Mouse (Mus musculus) kidney, embryonic 16.5 days (tissue): ENCODE measurements around the gene Tmem102. TPM values are rescaled to one million over a fixed set of nuclear protein-coding genes. Genes with fewer than 3 reads are reported as not detected.

Experiments used
- ATAC-seq: fragments of 200-750 bp; cut with Nextera tagmentation; 2 replicates; pipeline ENCODE4 v1.8.0; 2017; ENCODE audit warnings: moderate TSS enrichment; ENCODE audit not compliant: low FRiP score, low TSS enrichment
- H3K27ac ChIP-seq: fragments of 300-500 bp; sonication (generic); 2 replicates; pipeline ENCODE4 v1.5.1; 2014; ENCODE audit warnings: low read length
- H3K27me3 ChIP-seq: fragments of 300-500 bp; sonication (generic); 2 replicates; pipeline ENCODE4 v1.6.1; 2014; ENCODE audit warnings: low read length, control low read depth, mixed read lengths; ENCODE audit not compliant: insufficient read depth
- H3K36me3 ChIP-seq: fragments of 300-500 bp; sonication (generic); 2 replicates; pipeline ENCODE4 v1.6.1; 2014; ENCODE audit warnings: low read length, control low read depth, mixed read lengths; ENCODE audit not compliant: insufficient read depth
- H3K4me1 ChIP-seq: fragments of 300-500 bp; sonication (generic); 2 replicates; pipeline ENCODE4 v1.6.1; 2014; ENCODE audit warnings: low read length, control low read depth, mixed read lengths; ENCODE audit not compliant: insufficient read depth
- H3K4me2 ChIP-seq: fragments of 300-500 bp; sonication (generic); replicated peaks from 2 replicates; pipeline ENCODE4 v1.6.1; 2014; ENCODE audit warnings: low read depth, low read length
- H3K4me3 ChIP-seq: fragments of 300-500 bp; sonication (generic); 2 replicates; pipeline ENCODE4 v1.5.1; 2014; ENCODE audit warnings: mild to moderate bottlenecking, low read length
- H3K9ac ChIP-seq: fragments of 300-500 bp; sonication (generic); replicated peaks from 2 replicates; pipeline ENCODE4 v1.6.1; 2014; ENCODE audit warnings: low read length
- H3K9me3 ChIP-seq: fragments of 300-500 bp; sonication (generic); 2 replicates; pipeline ENCODE4 v1.6.1; 2016; ENCODE audit warnings: low read length, control low read depth
- WGBS: fragments of 180-500 bp; shearing (Covaris S2); extraction: QIAGEN DNeasy Blood & Tissue Kit; methylation state at CpG from one replicate; pipeline ENCODE4 v1.1.7; 2014; 5-methylcytosine and 5-hydroxymethylcytosine counted together
- polyA plus RNA-seq: library from polyadenylated mRNA; unstranded; fragments of >200 nt; fragmentation: Nextera tagmentation; extraction: Ambion mirVana; gene quantifications from 2 replicates; pipeline ENCODE4 v1.2.1, GENCODE M21; 2015

Gene Tmem102
- polyA plus RNA-seq, 1 experiment from 2014 or later = 10.2 TPM

DNA sequence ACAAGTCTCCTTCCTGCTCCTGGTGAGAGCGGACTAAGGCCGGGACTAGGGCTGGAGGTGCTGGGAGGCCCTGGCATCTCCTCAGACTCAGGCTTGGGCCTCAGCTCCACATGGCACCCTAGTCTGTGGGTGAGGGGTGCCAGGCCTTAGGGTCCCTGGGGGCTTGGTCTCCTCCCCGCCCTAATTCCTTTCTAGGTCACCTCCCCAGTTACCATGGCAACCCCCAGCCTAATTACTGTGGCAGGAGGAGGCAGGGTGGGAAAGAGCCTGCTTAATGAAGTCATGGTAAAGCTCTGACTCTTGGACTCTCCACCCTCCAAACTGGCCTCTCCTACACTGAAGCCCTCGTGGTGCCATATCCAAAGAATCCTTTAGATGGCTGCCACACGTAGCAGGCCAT, 23.4 kb upstream of the Tmem102 start:
- H3K9ac ChIP-seq = no peak overlapping the region
- H3K27me3 ChIP-seq = no peaks in the 10 kb centered on the region; the same call in 1 of the 2 replicates
- ATAC-seq = no peak
- no peaks in the 10 kb centered on the region for H3K9me3 ChIP-seq
- H3K4me1 ChIP-seq = peaks cover 14% of the 10 kb centered on the region
- H3K36me3 ChIP-seq = peaks cover 41% of the 10 kb centered on the region
- H3K4me3 ChIP-seq = no peak overlapping the region
- 61% methylated on average over 5 of the region's 5 CpGs for WGBS
- no peak overlapping the region for H3K27ac ChIP-seq
- H3K4me2 ChIP-seq = no peak overlapping the region

DNA sequence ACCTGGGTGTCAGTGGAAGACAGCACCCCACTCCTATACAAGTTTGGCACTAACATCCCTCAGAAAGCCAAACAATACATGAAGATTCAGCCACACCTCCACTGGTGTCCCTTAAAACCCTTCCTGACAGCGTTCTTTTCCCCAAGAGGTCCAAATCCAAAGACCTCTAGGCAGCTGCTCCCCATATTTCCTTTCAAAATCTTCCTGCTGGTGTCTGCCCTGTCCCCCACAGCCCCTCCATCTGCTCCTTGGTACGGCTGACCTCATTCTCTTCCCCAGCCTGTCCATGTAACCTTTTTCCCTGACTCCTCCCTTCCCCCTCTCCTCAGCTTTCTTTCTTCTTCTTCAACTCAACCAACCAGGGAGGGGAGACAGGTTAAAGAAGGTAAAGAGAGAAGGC, 18.0 kb upstream of the Tmem102 start:
- no peak overlapping the region for H3K4me2 ChIP-seq
- 48% methylated on average over 2 of the region's 2 CpGs for WGBS
- H3K27ac ChIP-seq = no peak overlapping the region
- ATAC-seq = no peak
- no peaks in the 10 kb centered on the region for H3K9me3 ChIP-seq
- H3K4me3 ChIP-seq = no peak overlapping the region
- no peak overlapping the region for H3K9ac ChIP-seq
- peaks cover 29% of the 10 kb centered on the region for H3K36me3 ChIP-seq
- no peaks in the 10 kb centered on the region for H3K4me1 ChIP-seq
- no peaks in the 10 kb centered on the region for H3K27me3 ChIP-seq

DNA sequence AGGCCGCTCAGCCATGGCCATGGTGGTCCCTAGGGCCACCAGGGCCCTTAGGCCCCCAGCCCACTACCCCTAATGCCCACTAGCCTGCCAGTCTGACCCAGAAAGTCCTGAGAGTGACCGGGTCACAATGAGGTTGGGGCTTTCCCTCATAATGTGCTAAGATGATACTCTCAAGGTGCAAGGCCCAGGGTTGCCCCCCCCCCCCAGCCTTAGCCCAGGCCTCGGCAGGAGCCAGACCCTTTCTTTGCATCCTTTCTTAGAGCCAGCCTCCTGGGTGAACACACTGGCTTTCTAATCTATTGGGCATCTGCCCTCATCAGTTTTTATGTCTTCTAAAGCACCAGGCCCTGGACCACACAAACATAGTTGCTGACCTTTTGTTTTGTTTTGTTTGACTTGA, 16.7 kb upstream of the Tmem102 start, which contains the start of gene Spem1:
Spem1 (minus strand) TSS at position 101 of the 400 bp plus-strand sequence.
- H3K27ac ChIP-seq = no peak within 1 kb of the TSS
- H3K27me3 ChIP-seq = no peaks in the 10 kb centered on the region
- no peak for ATAC-seq
- H3K9ac ChIP-seq = no peak within 1 kb of the TSS
- no peak within 1 kb of the TSS for H3K4me3 ChIP-seq
- H3K4me1 ChIP-seq = no peaks in the 10 kb centered on the region
- H3K36me3 ChIP-seq = peaks cover 16% of the 10 kb centered on the region
- peaks cover 9% of the 10 kb centered on the region; the same call in 1 of the 2 replicates for H3K9me3 ChIP-seq
- WGBS = 81% methylated on average over 3 of the region's 3 CpGs
- H3K4me2 ChIP-seq = no peak within 1 kb of the TSS

DNA sequence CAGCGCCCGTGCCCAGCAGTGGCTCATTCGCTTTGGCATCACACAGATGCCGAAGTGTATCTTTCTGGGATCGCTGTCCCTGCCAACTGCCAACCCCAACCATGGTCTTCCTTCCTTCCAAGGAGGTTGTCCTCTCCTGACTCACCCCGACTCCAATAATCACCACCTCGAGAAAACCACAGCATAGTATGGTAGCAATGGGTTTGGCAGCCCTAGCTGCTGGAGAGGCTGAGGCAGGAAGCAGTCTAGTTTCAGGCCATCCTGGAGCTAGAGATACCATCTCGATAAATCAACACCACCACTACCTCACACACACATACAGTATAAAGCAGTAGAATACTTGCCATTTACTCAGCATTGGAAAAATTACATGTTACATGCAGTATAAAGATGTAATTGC, 13.4 kb upstream of the Tmem102 start:
- Histone ChIP-seq H3K9me3 (peaks cover 11% of the 10 kb centered on the region; the same call in 1 of the 2 replicates), H3K9ac (no peak overlapping the region), H3K27ac (no peak overlapping the region), H3K4me2 (no peak overlapping the region), H3K36me3 (no peaks in the 10 kb centered on the region), H3K27me3 (no peaks in the 10 kb centered on the region), H3K4me3 (no peak overlapping the region), H3K4me1 (no peaks in the 10 kb centered on the region)
- ATAC-seq = no peak
- WGBS = 94% methylated on average over 8 of the region's 8 CpGs

DNA sequence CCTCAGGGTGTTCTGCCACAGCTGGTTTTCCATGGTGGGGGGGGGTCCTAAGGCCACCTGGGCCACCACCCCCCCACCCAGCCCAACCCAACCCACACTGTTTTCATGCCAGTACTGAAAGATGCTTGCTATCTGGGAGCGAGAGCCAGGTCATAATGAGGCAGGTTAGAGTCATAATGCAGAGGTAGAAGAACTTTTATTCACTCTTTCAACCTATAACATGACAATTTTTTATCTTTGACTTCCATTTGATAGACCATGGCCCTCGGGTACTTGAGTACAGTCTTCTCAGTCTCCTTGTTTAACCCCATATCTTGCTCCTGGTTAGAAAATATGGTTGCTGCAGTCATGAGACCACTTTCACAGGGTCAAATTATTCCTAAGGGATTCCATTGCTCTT, 12.9 kb upstream of the Tmem102 start, which contains the start of gene Spem2:
Spem2 (minus strand) TSS at position 101 of the 400 bp plus-strand sequence.
- Histone ChIP-seq H3K36me3 (no peaks in the 10 kb centered on the region), H3K9me3 (peaks cover 11% of the 10 kb centered on the region; the same call in 1 of the 2 replicates), H3K4me1 (no peaks in the 10 kb centered on the region), H3K27ac (no peak within 1 kb of the TSS), H3K9ac (no peak within 1 kb of the TSS), H3K27me3 (no peaks in the 10 kb centered on the region), H3K4me2 (no peak within 1 kb of the TSS), H3K4me3 (no peak within 1 kb of the TSS)
- no peak for ATAC-seq
- WGBS = 72% methylated on average over 2 of the region's 2 CpGs

DNA sequence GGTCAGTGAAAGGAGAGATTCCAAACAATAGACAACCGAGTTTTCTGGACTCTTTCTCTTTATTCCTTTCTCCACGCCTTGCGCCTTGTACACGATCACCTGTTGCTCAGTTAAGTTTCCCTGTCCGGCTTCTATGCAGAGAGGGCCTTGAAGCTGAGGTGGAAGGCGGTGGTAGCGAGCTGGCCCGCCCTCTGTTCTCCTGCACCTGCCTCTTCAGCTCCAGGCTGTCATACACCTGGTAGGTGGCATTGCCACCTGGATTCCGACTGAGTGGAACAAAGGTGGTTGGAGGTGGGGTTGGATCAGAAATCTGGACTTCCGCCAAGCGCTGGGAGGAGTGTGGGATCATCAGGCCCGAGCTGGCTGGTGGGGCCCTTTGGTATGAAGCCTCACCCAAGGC, 11.1 kb upstream of the Tmem102 start:
- no peak overlapping the region for H3K4me3 ChIP-seq
- H3K4me1 ChIP-seq = no peaks in the 10 kb centered on the region
- H3K9me3 ChIP-seq = peaks cover 11% of the 10 kb centered on the region; the same call in 1 of the 2 replicates
- ATAC-seq = no peak
- 91% methylated on average over 12 of the region's 12 CpGs for WGBS
- H3K4me2 ChIP-seq = no peak overlapping the region
- no peaks in the 10 kb centered on the region for H3K27me3 ChIP-seq
- H3K27ac ChIP-seq = no peak overlapping the region
- no peaks in the 10 kb centered on the region for H3K36me3 ChIP-seq
- no peak overlapping the region for H3K9ac ChIP-seq

DNA sequence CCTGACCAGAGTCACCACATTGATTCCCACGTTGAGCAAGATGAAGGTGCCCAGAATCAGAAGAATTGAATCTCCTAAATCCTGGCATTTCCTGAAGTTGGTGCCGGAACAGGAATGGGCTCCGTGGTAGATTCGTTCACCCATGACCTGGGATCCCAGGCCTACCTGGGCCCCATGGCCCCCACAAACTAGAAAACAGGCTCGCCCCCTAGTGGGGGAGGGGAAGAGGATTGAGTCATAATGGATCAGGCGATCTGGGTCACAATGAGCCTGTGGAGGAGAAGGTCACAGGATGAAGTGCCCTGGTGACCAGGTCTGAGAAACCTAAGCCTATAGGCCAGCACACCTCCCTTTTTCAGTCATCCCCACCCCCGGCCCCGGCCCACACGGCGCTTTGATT, 9.7 kb upstream of the Tmem102 start, which contains the start of gene Gm39566:
Gm39566 (minus strand) TSS at position 144 of the 400 bp plus-strand sequence.
- Histone ChIP-seq H3K4me3 (no peak within 1 kb of the TSS), H3K4me2 (no peak within 1 kb of the TSS), H3K27ac (no peak within 1 kb of the TSS), H3K36me3 (no peaks in the 10 kb centered on the region), H3K9ac (0 out of 2 replicates have a peak within 1 kb of the TSS, but pooled peaks have one; percentile 22), H3K27me3 (no peaks in the 10 kb centered on the region), H3K4me1 (no peaks in the 10 kb centered on the region), H3K9me3 (peaks cover 11% of the 10 kb centered on the region; the same call in 1 of the 2 replicates)
- no peak for ATAC-seq
- WGBS = 50% methylated on average over 10 of the region's 10 CpGs

DNA sequence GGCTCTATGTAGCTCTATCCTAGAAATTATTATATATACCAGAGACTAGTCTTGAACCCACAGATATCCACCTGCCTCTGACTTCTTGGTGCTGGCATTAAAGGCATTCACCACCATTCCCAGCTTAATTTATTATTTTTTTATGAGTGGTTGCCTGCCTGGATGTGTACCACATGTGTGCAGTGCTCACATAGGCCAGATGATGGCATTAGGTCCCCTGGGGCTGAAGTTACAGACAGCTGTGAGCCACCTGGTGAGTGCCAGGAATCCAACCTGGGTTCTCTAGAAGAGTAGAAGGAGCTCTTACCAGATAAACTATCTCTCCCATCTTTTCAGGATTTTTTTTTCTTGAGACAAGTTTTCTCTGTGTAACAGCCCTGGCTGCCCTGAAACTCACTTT, 4.9 kb upstream of the Tmem102 start:
- H3K4me1 ChIP-seq = no peaks in the 10 kb centered on the region
- no peaks in the 10 kb centered on the region for H3K9me3 ChIP-seq
- no peak overlapping the region for H3K4me3 ChIP-seq
- no peak overlapping the region for H3K4me2 ChIP-seq
- no peak for ATAC-seq
- no peak overlapping the region for H3K27ac ChIP-seq
- H3K9ac ChIP-seq = no peak overlapping the region
- no peaks in the 10 kb centered on the region for H3K36me3 ChIP-seq
- H3K27me3 ChIP-seq = peaks cover 5% of the 10 kb centered on the region; the same call in 1 of the 2 replicates

DNA sequence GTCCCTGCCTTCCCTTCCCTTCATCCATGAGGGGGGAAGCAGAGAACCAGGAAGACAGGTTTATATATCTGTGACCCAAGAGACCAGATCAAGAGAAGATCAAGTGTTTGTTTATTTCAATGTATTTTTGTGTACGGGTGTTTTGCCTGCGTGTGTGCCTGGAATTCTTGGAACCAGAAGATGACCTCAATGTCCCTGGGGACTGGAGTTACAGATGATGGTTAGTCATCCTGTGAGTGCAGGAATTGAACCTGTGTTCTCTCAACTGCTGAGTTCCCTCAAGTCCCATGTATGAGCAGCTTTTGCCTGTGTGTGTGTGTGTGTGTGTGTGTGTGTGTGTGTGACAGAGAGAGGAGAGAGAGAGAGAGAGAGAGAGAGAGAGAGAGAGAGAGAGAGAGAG, 2.2 kb upstream of the Tmem102 start:
- Histone ChIP-seq H3K9ac (no peak overlapping the region), H3K27ac (no peak overlapping the region), H3K27me3 (peaks cover 11% of the 10 kb centered on the region; the same call in 1 of the 2 replicates), H3K9me3 (no peaks in the 10 kb centered on the region), H3K36me3 (no peaks in the 10 kb centered on the region), H3K4me3 (no peak overlapping the region), H3K4me2 (no peak overlapping the region), H3K4me1 (peaks cover 24% of the 10 kb centered on the region)
- ATAC-seq = no peak
- 79% methylated on average over 2 of the region's 2 CpGs for WGBS

DNA sequence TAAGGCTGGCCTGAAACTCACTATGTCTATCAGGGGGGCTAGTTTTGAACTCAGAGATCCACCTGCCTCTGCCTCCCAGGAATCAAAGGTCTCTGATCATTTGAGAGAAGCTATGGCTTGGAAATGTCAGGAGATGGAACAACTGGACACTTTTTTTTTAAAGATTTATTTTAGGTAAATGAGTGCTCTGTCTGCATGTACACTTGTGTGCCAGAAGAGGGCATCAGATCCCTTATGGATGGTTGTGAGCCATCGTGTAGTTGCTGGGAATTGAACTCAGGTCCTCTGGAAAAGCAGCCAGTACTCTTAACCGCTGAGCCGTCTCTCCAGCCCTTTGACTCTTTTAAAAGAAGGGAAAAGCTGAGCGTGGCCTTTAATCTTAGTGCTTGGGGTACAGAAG, 954 bp upstream of the Tmem102 start:
- no peak overlapping the region for H3K27ac ChIP-seq
- no peak overlapping the region for H3K9ac ChIP-seq
- no peak overlapping the region for H3K4me3 ChIP-seq
- ATAC-seq = no peak
- peaks cover 23% of the 10 kb centered on the region for H3K27me3 ChIP-seq
- WGBS = 79% methylated on average over 4 of the region's 4 CpGs
- no peaks in the 10 kb centered on the region for H3K36me3 ChIP-seq
- peaks cover 36% of the 10 kb centered on the region for H3K4me1 ChIP-seq
- H3K9me3 ChIP-seq = no peaks in the 10 kb centered on the region
- H3K4me2 ChIP-seq = no peak overlapping the region
